Mouse (Mus musculus) layer of hippocampus, adult 9-11 months (tissue): ENCODE results near the gene Ets1.

Experiments used
- DNase-seq: peaks from one replicate; pipeline ENCODE4 v3.0.0; 2022

Ets1 gene

DNA sequence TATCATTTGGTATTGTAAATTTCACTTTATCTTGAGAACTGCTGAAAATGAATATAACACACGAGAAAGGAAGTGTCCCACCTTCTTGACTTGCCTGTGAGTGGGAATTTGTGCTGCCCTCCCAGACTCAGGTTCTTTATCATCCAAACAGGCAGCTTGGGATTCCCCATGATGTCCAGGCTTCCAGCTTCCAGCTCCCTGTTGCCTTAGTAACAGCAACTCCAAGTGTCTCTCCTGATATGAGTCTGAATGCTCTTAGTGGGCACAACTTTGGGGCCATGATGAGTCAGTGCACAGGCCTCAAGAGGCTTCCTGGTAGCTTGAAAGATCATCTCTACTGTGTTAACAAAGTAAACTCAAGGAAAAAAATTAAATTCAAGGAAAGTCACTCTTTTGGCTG lies 142.8 kb downstream of the Ets1 start:
- no peak for DNase-seq

GRCm38 (mm10) chr9:32782391-32783092 lies 146.5 kb downstream of the Ets1 start:
- no peak for DNase-seq

DNA sequence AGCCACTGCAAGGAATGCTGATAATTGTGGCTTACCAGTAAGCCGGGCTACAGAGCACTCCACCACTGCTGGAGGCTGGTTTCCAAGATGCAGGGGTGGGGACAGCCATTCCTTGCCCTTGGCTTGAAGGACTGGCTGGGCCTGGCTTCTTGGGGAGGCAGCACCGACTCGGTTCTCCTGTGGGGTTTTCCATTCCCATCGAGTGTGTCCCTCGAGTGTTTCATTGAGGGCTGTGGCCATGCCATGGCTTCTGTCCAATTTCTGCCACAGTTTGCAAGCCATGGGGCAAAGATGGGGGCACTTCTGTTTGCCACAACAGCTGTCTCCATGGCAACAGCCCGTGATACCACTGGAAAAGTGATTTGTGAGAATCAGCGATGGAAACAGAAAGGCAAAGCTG lies 151.1 kb downstream of the Ets1 start:
- DNase-seq = no peak

GRCm38 (mm10) chr9:32787615-32788014 lies 151.6 kb downstream of the Ets1 start:
- no peak for DNase-seq

- no peak for DNase-seq
Observed at GRCm38 (mm10) chr9:32789306-32789705, 153.3 kb downstream of the Ets1 start.

- no peak for DNase-seq
Observed at GRCm38 (mm10) chr9:32791699-32792098, 155.7 kb downstream of the Ets1 start.

DNA sequence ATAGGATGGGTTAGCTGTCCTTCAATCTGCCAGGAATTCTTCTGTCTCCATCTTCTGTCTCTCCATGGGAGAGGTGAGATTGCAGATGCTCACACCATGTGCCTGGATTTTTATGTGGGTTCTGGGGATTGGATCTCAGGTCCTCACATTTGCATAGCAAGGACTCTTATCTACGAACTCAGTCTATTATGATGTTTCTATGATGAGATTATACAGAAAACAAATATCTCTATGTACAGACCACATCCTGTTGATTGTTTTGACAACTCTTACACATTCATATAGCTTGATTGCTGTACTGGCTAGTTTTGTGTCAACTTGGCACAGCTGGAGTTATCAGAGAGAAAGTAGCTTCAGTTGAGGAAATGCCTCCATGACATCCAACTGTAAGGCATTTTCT lies 162.2 kb downstream of the Ets1 start:
- no peak for DNase-seq

DNA sequence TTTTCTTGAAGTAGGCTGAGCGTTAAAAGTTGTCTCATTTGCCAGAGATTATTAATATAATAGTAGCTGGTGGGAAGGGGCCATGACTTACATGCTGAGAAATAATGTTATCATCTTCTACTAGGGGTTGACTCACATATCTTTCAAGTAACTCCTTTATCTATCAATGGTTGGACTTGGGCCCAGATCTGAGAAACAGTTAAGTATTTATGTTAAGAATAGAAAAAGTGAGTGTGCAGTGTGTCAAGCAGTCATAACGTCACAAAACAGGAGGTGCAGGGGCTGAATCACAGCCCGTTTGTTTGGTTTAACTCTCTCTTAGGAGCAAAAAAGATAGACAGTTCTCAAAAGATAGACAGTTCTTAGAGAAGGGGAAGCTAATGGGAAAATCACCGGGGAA lies 170.1 kb downstream of the Ets1 start:
- no peak for DNase-seq
